Mouse (Mus musculus) heart, adult 2 months (tissue): ENCODE data around the gene Sh3gl1. TPM values are rescaled to one million over a fixed set of nuclear protein-coding genes. Genes with fewer than 3 reads are reported as not detected.

Experiments
- DNase-seq, 2 experiments: peaks; one replicate each; pipeline ENCODE4 v3.0.0; 2021
- H3K27ac ChIP-seq: fragments of 200-600 bp; 2 replicates; pipeline ENCODE4 v1.8.1; 2022
- H3K27me3 ChIP-seq: fragments of 200-500 bp; 2 replicates; pipeline ENCODE4 v1.6.1; 2012; ENCODE audit warnings: mild to moderate bottlenecking, low read length, inconsistent platforms, mixed read lengths; ENCODE audit not compliant: control insufficient read depth, insufficient read depth
- H3K36me3 ChIP-seq: fragments of 200-500 bp; 2 replicates; pipeline ENCODE4 v1.6.1; 2012; ENCODE audit warnings: low read length, inconsistent platforms; ENCODE audit not compliant: control insufficient read depth, insufficient read depth
- H3K4me1 ChIP-seq: fragments of 200-500 bp; 2 replicates; pipeline ENCODE4 v1.6.1; 2011; ENCODE audit warnings: low read length; ENCODE audit not compliant: control insufficient read depth, insufficient read depth
- H3K4me3 ChIP-seq: fragments of 200-600 bp; 2 replicates; pipeline ENCODE4 v1.8.1; 2022
- H3K79me2 ChIP-seq: fragments of 200-500 bp; replicated peaks from 2 replicates; pipeline ENCODE4 v1.6.1; 2012; ENCODE audit warnings: mild to moderate bottlenecking, inconsistent platforms, low read length, moderate library complexity, mixed read lengths; ENCODE audit not compliant: control insufficient read depth, insufficient read depth
- H3K9ac ChIP-seq: fragments of 200-500 bp; 2 replicates; pipeline ENCODE4 v1.6.1; 2012; ENCODE audit warnings: low read depth, mild to moderate bottlenecking, control low read depth, inconsistent platforms, low read length, mixed read lengths
- CTCF ChIP-seq: fragments of 200-600 bp; IDR thresholded peaks from 2 replicates; pipeline ENCODE4 v1.8.1; 2022; ENCODE audit warnings: antibody characterized with exemption, mild to moderate bottlenecking, moderate library complexity
- EP300 ChIP-seq: fragments of 200-500 bp; IDR thresholded peaks from 2 replicates; pipeline ENCODE4 v1.6.1; 2011; ENCODE audit warnings: low read depth, low read length, control low read depth; ENCODE audit not compliant: insufficient read depth
- POLR2A ChIP-seq: fragments of 200-500 bp; IDR thresholded peaks from 2 replicates; pipeline ENCODE4 v1.6.1; 2011; ENCODE audit warnings: mild to moderate bottlenecking, low read depth, low read length, control low read depth; ENCODE audit not compliant: insufficient read depth
- WGBS: fragments of 180-500 bp; shearing (Covaris S2); methylation state at CpG from one replicate; pipeline ENCODE4 v1.1.7; 2018; 5-methylcytosine and 5-hydroxymethylcytosine counted together
- intact Hi-C: fragments of 180-260 bp; cut with DNase I; formaldehyde crosslinking; loops from one replicate; pipeline ENCODE4 v1.15.1; 2025
- polyA plus RNA-seq: library from polyadenylated mRNA; depleted of rRNA; stranded (reverse); fragments of >200 nt; gene quantifications from 2 replicates; pipeline ENCODE4 v1.2.3, GENCODE M21; 2012
- total RNA-seq, 2 experiments: library from RNA; stranded (reverse); gene quantifications; 2 replicates each; pipeline ENCODE4 v1.2.3; 2021

Gene Sh3gl1
- total and polyA plus RNA-seq, 3 experiments, result 13.6 to 27.4 (median 14.3) TPM

- no peak for DNase-seq
- H3K27ac ChIP-seq, result no peak overlapping the region
- H3K9ac ChIP-seq, result no peak overlapping the region
- no peaks in the 10 kb centered on the region for H3K36me3 ChIP-seq
- H3K27me3 ChIP-seq, result no peaks in the 10 kb centered on the region
- H3K79me2 ChIP-seq, result peaks cover 2% of the 10 kb centered on the region; the same call in 1 of the 2 replicates
- intact Hi-C loops, result no loop called here
- TF ChIP-seq POLR2A (no peak), CTCF (no peak)
- peaks cover 34% of the 10 kb centered on the region for H3K4me1 ChIP-seq
- H3K4me3 ChIP-seq, result no peak overlapping the region
- 89% methylated on average over 6 of the region's 6 CpGs for WGBS
These were observed 15.9 kb downstream of the Sh3gl1 start for GRCm38 (mm10) chr17:56020400-56021084.

DNA sequence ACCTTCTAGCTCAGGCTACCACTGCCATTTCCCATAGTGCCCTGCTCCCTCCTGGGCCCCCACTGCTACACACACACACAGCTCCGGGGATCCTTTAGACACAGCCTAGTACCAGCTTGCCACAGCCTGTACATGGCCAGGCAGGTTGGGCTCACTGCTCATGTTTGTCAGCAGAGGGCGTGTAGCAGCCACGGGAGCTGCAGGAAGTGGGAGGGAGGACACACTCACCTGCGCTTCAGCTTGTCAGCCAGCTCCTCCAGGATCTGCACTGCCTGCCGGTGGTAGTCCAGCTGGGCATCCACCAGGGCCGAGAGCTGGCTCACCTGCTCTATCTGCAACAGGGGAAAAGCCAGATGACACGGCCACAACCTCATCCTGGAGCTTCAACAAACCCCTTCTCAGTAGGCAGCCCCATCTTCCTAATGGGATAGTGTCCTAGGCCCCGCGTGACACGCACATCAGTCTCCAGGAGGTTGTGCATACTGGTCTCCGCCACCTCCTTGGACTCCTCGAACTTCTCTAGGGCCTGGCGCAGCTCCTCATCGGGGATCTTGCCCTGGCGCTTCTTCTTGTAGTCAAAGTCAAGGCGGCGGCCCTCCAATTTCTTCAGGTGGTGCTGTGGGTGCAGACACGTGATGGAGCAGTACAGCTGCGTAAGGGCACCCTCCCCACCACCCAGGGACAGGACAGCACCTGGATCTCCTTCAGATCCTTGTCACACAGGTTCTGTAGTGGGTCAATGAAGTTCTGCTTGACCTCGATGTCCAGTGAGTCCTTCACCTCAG, 17.9 kb downstream of the Sh3gl1 start:
- H3K36me3 ChIP-seq, result no peaks in the 10 kb centered on the region
- H3K27me3 ChIP-seq, result no peaks in the 10 kb centered on the region
- H3K9ac ChIP-seq, result no peak overlapping the region
- H3K27ac ChIP-seq, result no peak overlapping the region
- peak in 1 of 2 experiments; percentile 46 for DNase-seq
- no peak for TF ChIP-seq POLR2A
- TF ChIP-seq CTCF, result peak; percentile 67
- peaks cover 2% of the 10 kb centered on the region; the same call in 1 of the 2 replicates for H3K79me2 ChIP-seq
- H3K4me1 ChIP-seq, result peaks cover 17% of the 10 kb centered on the region
- no peak overlapping the region for H3K4me3 ChIP-seq
- WGBS, result 67% methylated on average over 20 of the region's 20 CpGs
- intact Hi-C loops, result no loop called here

- no peaks in the 10 kb centered on the region for H3K36me3 ChIP-seq
- no peak for TF ChIP-seq EP300
- TF ChIP-seq POLR2A, result no peak
- TF ChIP-seq CTCF, result no peak
- no peak for DNase-seq
- H3K79me2 ChIP-seq, result peaks cover 2% of the 10 kb centered on the region; the same call in 1 of the 2 replicates
- peaks cover 11% of the 10 kb centered on the region for H3K4me1 ChIP-seq
- H3K27ac ChIP-seq, result no peak overlapping the region
- no peaks in the 10 kb centered on the region for H3K27me3 ChIP-seq
- WGBS, result 87% methylated on average over 7 of the region's 7 CpGs
- no peak overlapping the region for H3K4me3 ChIP-seq
- no peak overlapping the region for H3K9ac ChIP-seq
- intact Hi-C loops, result no loop called here
These were observed 18.6 kb downstream of the Sh3gl1 start for GRCm38 (mm10) chr17:56017848-56018247.

- no peak overlapping the region for H3K9ac ChIP-seq
- no peaks in the 10 kb centered on the region for H3K27me3 ChIP-seq
- no peak overlapping the region for H3K27ac ChIP-seq
- peaks cover 6% of the 10 kb centered on the region for H3K4me1 ChIP-seq
- 81% methylated on average over 15 of the region's 15 CpGs for WGBS
- H3K79me2 ChIP-seq, result peaks cover 2% of the 10 kb centered on the region; the same call in 1 of the 2 replicates
- no peak for DNase-seq
- H3K4me3 ChIP-seq, result no peak overlapping the region
- intact Hi-C loops, result no loop called here
- TF ChIP-seq EP300 (no peak), CTCF (no peak), POLR2A (no peak)
- no peaks in the 10 kb centered on the region for H3K36me3 ChIP-seq
These were observed 19.3 kb downstream of the Sh3gl1 start for GRCm38 (mm10) chr17:56016793-56017785.

- H3K36me3 ChIP-seq, result no peaks in the 10 kb centered on the region
These were observed 20.1 kb downstream of the Sh3gl1 start for GRCm38 (mm10) chr17:56016382-56016781.

More at GRCm38 (mm10) chr17:56016382-56016781, 20.1 kb downstream of the Sh3gl1 start:
- H3K27ac ChIP-seq, result no peak overlapping the region
- DNase-seq, result no peak
- H3K79me2 ChIP-seq, result no peaks in the 10 kb centered on the region
- H3K9ac ChIP-seq, result no peak overlapping the region
- intact Hi-C loops, result no loop called here
- H3K4me1 ChIP-seq, result no peaks in the 10 kb centered on the region
- WGBS, result 80% methylated on average over 8 of the region's 8 CpGs
- no peaks in the 10 kb centered on the region for H3K27me3 ChIP-seq
- H3K4me3 ChIP-seq, result no peak overlapping the region
- TF ChIP-seq EP300, result no peak
- TF ChIP-seq CTCF, result no peak
- TF ChIP-seq POLR2A, result no peak
